Mouse (Mus musculus) B cell, adult 67 days (primary cell): Measurements from ENCODE around the gene Kcnmb4. TPM values are rescaled to one million over a fixed set of nuclear protein-coding genes. Genes with fewer than 3 reads are reported as not detected.

Experiments
- total RNA-seq, 2 experiments: library from RNA; stranded (reverse); gene quantifications; 4 replicates each; pipeline ENCODE4 v1.2.4; 2023

The Kcnmb4 gene
- total RNA-seq: 1 to 10 TPM in 1 of 2 experiments, under 1 TPM in 1; 0.32 to 1.2 TPM

DNA sequence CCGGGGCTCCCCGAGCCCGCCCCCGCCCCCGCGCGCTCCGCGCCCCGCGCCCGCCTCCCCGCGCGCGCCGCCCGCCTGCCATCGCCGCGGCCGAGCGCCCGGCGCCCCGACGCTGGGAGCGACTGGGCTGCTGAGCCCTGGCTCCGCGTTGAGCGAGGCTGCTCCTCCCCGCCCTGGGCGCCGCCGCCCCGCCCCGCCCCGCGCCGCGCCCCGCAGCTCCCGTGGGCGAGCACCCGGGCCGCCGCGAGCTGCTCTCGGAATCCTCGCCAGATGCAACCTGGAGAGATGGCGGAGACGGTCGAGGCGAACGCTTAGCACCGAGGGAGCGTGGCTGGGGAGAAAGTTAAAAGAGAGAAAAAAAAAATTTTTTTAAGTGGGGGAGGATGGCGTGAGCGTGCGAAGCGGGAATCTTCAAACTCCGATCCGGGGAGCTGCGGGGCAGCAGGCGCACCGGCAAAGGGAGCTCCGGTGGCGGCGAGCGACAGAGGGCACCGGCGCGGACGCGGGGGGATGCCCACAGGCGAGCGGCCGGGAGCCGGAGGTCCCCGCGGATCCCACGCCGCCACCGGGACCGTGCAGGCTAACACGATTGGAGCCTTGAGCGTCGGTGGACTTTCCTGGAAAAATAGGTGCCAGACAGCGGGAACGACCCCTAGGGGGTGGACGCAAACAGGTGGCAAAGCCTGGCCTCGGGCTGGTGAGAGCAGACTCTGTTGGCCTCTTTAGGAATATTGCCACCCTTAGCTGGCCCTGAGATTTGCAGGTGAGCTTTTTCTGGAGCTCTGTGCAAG lies at the start of gene Kcnmb4:
Gene Kcnmb4, minus strand, starts transcription at position 120 of the 791 bp plus-strand sequence.

Other genes starting within 250 kb of the Kcnmb4 start
- not detected for gene Ptprb, start 198.4 kb downstream of the Kcnmb4 start, total RNA-seq
- gene Cnot2, start 107.6 kb upstream of the Kcnmb4 start, total RNA-seq: 100 to 1,000 TPM; 150 to 163 TPM